Mouse (Mus musculus) midbrain, embryonic 12.5 days (tissue): ENCODE measurements around the gene Klf9. TPM values are rescaled to one million over a fixed set of nuclear protein-coding genes. Genes with fewer than 3 reads are reported as not detected.

Experiments
- ATAC-seq: fragments of 200-750 bp; cut with Nextera tagmentation; 2 replicates; pipeline ENCODE4 v1.8.0; 2017; ENCODE audit warnings: low read depth, moderate TSS enrichment, moderate library complexity; ENCODE audit not compliant: low FRiP score
- H3K27ac ChIP-seq: fragments of 300-500 bp; sonication (generic); replicated peaks from 2 replicates; pipeline ENCODE4 v1.5.1; 2016; ENCODE audit warnings: mild to moderate bottlenecking
- H3K27me3 ChIP-seq: fragments of 300-500 bp; sonication (generic); 2 replicates; pipeline ENCODE4 v1.6.1; 2016; ENCODE audit warnings: mild to moderate bottlenecking
- H3K36me3 ChIP-seq: fragments of 300-500 bp; sonication (generic); 2 replicates; pipeline ENCODE4 v1.6.1; 2016
- H3K4me1 ChIP-seq: fragments of 300-500 bp; sonication (generic); 2 replicates; pipeline ENCODE4 v1.6.1; 2016
- H3K4me2 ChIP-seq: fragments of 300-500 bp; sonication (generic); replicated peaks from 2 replicates; pipeline ENCODE4 v1.6.1; 2016; ENCODE audit warnings: mild to moderate bottlenecking, moderate library complexity
- H3K4me3 ChIP-seq: fragments of 300-500 bp; sonication (generic); 2 replicates; pipeline ENCODE4 v1.5.1; 2016; ENCODE audit warnings: mild to moderate bottlenecking
- H3K9ac ChIP-seq: fragments of 300-500 bp; sonication (generic); replicated peaks from 2 replicates; pipeline ENCODE4 v1.6.1; 2016; ENCODE audit warnings: mild to moderate bottlenecking, moderate library complexity
- H3K9me3 ChIP-seq: fragments of 300-500 bp; sonication (generic); 2 replicates; pipeline ENCODE4 v1.6.1; 2016; ENCODE audit warnings: mild to moderate bottlenecking
- WGBS: fragments of 180-500 bp; shearing (Covaris S2); methylation state at CpG from one replicate; pipeline ENCODE4 v1.1.7; 2016; 5-methylcytosine and 5-hydroxymethylcytosine counted together
- microRNA counts: library from miRNA; unstranded; fragments of <30 nt; microRNA quantifications from one replicate; lab custom pipeline; 2017
- microRNA-seq: library from miRNA; unstranded; fragments of <30 nt; microRNA quantifications from one replicate; pipeline ENCODE4, GENCODE M21; 2017
- polyA plus RNA-seq: library from polyadenylated mRNA; unstranded; fragments of >200 nt; fragmentation: Nextera tagmentation; extraction: Ambion mirVana; gene quantifications from 2 replicates; pipeline ENCODE4 v1.2.1, GENCODE M21; 2016

The Klf9 gene
- polyA plus RNA-seq, 1 experiment from 2014 or later = 1.1 TPM

- H3K4me3 ChIP-seq = no peak overlapping the region
- peaks cover 6% of the 10 kb centered on the region for H3K9me3 ChIP-seq
- no peak overlapping the region for H3K27ac ChIP-seq
- no peak for ATAC-seq
- peaks cover 37% of the 10 kb centered on the region for H3K36me3 ChIP-seq
- 93% methylated on average over 3 of the region's 3 CpGs for WGBS
- no peak overlapping the region for H3K4me2 ChIP-seq
- no peaks in the 10 kb centered on the region for H3K4me1 ChIP-seq
- H3K27me3 ChIP-seq = no peaks in the 10 kb centered on the region
- no peak overlapping the region for H3K9ac ChIP-seq
Measured at GRCm38 (mm10) chr19:23203505-23204053, 62.6 kb downstream of the Klf9 start.

- Histone ChIP-seq H3K4me3 (no peak overlapping the region), H3K4me1 (no peaks in the 10 kb centered on the region), H3K27ac (no peak overlapping the region), H3K9me3 (no peaks in the 10 kb centered on the region), H3K36me3 (peaks cover 39% of the 10 kb centered on the region), H3K9ac (no peak overlapping the region), H3K4me2 (no peak overlapping the region), H3K27me3 (no peaks in the 10 kb centered on the region)
- 90% methylated on average over 6 of the region's 6 CpGs for WGBS
- ATAC-seq = no peak
Measured at GRCm38 (mm10) chr19:23211325-23211724, 70.3 kb downstream of the Klf9 start.

GRCm38 (mm10) chr19:23214326-23214725 lies 73.3 kb downstream of the Klf9 start:
- no peak for ATAC-seq
- Histone ChIP-seq H3K36me3 (peaks cover 35% of the 10 kb centered on the region), H3K27ac (no peak overlapping the region), H3K27me3 (no peaks in the 10 kb centered on the region), H3K4me3 (no peak overlapping the region), H3K4me2 (no peak overlapping the region), H3K9me3 (no peaks in the 10 kb centered on the region), H3K4me1 (no peaks in the 10 kb centered on the region), H3K9ac (no peak overlapping the region)
- 71% methylated on average over 8 of the region's 8 CpGs for WGBS

MicroRNA genes within 50 kb of the gene (microRNA counts, 519-probe panel; counts per million panel counts)
- microRNA mmu-miR-1192 (lab: Ali Mortazavi, UCI) = not detected

Small RNA genes lying within 50 kb of the gene (microRNA-seq; reads per million reads assigned to microRNA genes)
- not detected for gene Mir1192

Other genes with a start within 250 kb of the Klf9 start
- gene Smc5, start 132.7 kb downstream of the Klf9 start, polyA plus RNA-seq = 47.6 and 55.6 TPM in 2 replicates